Mouse (Mus musculus): Measurements from ENCODE around the gene Cfap65. TPM values are rescaled to one million over a fixed set of nuclear protein-coding genes. Genes with fewer than 3 reads are reported as not detected.

Cfap65 gene
- total RNA-seq, 4 experiments from 2014 or later = 3.3 to 4.6 (median 3.6) TPM

DNA sequence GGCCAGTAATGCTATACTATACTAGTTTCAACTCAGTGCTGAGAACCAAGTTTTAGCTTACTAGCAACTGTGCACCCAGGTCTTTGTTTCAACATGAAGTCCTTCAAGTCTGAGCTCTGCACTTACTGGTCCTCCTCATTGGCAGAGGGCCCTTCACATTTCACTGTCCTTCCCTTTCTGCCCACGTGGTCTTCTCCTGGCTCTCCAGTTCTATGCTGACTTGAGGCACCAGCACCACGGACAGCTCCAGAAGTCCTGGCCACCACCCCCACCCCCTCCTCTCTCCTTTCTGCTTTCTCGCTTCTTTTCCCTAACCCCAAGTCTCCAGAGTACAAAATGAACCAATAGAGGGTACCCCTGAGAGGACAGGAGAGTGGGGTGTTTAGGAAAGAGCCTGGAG lies 4.4 kb upstream of the Cfap65 start:
- DNase-seq (ENCODE audit: low spot score in 2 of 2) = no peak

DNA sequence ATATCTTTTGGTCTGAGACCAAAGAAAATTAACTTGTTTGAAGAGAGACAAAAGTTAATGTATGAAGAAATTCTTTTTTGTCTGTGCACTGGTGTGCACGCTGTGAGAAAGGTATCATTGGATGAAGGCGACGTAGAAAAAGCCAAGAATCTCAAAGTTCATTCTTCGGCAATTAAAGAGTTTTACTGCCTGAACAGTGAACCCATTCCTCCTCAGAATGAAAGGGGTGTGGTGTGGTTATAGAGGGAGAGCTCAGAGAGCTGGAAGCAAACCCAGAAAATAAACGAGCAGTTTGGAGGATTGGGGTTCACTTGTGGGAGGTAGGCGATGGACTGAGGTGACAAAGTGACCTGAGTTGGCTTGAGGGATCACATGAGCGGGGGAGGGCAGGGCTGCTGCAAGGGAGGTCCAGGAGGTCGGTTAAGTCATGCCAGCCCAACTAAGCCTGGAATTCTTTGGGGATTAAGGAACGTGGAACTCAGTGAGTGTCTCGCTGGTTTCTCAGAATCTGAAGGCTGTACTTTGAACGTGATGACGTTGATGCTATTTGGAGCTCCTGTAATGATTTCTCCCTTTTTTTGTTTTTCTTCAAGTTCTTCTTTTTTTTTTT lies 927 bp upstream of the Cfap65 start:
- no peak for DNase-seq (ENCODE audit: low spot score in 2 of 2)

DNA sequence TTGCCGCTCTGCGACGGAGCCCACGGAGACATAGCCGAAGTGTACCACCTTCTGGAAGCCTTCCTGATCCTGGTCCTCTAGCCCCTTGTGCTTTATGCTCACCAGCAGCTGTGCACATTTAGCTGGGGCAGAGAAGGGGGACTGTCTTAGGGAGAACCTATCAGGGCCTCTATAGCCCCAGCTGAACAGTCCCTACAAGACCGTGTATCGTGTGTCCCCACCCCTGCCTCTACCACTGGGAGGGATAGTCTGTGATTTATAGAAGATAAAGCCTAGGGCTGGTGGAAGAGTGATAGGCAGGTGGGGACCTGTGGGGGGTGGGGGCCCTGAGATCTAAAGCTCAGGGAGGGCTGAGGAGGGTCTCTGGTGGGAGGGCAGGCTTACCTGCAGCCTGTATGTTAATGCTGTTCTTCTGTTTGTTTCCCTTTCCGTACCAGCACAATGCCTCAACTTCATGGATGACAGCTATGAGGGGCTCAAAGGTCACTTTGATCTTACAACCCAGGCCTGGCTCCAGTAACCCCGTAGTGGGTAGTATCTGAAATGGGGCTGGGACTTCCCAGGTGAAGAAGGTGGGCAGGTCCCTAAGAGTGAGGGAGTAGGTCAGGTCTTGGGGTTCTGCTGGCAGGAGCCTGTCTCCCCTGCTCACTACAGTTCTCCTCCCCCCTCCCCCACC lies 7.6 kb downstream of the Cfap65 start:
- no peak for DNase-seq (ENCODE audit: low spot score in 2 of 2)

DNA sequence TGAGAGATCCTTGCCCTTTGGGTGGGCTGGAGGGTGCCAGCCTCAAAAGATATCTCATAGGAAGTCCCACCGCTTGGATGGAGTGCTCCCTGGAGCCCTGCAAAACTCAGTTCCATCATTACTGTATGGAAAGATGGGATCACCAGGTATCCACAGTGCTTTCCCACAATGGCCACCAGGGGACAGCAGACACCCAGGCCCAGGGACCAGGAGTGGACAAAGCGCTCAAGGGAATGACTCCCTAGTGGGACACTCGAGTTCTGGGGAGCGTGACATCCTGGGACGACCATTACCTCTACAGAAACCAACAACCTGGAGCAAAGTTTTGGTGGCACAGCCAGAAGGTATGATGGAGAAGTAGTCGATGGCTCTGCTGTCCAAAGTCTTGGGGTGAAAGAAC lies 8.7 kb downstream of the Cfap65 start:
- peak in 1 of 2 experiments; percentile 44 for DNase-seq (ENCODE audit: low spot score in 2 of 2)

DNA sequence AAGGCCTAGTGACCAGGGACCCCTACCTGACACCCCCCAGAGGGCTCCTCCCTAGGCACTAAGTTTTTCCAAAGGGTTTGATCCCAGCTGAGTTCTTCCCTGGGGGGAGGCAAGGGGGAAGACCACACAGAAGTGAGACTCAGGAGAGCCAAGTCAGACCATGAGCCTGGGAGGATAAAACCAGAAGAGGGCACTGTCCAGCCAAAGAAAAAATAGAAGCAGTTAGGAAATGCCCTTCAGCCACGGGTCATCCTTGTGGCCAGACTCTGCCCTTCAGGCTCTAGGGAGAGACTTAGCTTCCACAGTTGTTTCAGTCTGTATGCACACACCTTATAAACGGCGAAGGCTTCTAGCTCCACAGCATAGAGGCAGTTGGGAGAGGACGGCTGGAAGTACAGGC lies 10.9 kb downstream of the Cfap65 start:
- no peak for DNase-seq (ENCODE audit: low spot score in 2 of 2)

DNA sequence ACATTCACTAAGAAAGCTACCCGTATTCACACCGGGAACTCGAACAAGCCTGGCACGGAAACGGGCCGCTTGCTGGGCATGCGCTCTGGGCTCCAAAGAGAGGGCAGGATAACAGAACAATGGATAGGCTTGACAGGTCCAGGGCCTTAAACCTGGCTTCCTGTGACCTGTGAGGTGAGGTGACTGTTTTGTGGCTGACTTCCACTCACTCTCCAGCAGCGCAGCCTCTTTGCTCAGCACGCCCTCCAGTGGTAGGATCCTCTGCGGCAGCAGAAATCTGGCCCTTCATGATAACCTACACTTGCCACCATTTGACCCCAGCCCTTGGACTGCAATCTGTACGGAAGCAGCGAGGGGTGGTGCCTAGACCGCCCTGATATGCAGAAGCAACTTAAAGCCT lies 19.7 kb downstream of the Cfap65 start:
- DNase-seq (ENCODE audit: low spot score in 2 of 2) = no peak

DNA sequence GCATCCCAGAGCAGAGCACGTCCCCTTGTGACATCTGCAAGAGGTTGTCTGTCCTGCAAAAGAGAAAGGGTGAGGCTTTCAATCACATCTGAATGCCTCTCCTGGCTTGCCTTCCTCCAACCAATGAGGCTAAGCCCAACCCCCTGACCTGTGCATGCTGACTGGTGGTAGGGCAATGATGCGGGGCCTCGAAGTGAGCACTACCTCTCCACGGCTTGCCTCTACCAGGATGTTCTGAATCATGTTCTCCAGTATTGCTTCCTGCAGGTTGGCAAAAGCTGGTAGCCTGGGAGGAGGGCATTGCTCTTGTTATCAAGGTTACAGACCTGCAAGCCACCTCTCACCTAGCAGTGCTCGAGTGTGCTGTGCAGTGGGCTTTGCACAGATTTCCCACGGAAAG lies 33.2 kb downstream of the Cfap65 start:
- no peak for DNase-seq (ENCODE audit: low spot score in 2 of 2)

DNA sequence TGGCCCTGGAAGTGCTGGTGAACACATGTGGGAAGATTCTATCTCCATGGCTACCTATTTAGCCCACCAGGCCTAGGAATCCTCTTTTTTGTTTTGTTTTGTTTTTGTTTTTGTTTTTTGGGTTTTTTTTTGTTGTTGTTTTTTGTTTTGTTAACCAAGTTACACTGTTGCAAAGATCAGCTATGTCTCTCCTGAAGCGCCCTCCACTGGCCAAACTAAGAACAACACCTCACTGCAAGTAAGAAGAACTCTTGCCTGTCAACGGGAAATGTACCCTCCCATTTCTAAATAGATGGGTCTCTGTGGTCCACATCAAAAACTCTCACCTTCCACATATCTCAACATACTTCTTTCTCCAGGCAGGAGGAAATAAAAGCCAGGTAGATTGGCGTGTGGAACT lies 33.7 kb downstream of the Cfap65 start:
- peak in 1 of 2 experiments; percentile 66 for DNase-seq (ENCODE audit: low spot score in 2 of 2)

DNA sequence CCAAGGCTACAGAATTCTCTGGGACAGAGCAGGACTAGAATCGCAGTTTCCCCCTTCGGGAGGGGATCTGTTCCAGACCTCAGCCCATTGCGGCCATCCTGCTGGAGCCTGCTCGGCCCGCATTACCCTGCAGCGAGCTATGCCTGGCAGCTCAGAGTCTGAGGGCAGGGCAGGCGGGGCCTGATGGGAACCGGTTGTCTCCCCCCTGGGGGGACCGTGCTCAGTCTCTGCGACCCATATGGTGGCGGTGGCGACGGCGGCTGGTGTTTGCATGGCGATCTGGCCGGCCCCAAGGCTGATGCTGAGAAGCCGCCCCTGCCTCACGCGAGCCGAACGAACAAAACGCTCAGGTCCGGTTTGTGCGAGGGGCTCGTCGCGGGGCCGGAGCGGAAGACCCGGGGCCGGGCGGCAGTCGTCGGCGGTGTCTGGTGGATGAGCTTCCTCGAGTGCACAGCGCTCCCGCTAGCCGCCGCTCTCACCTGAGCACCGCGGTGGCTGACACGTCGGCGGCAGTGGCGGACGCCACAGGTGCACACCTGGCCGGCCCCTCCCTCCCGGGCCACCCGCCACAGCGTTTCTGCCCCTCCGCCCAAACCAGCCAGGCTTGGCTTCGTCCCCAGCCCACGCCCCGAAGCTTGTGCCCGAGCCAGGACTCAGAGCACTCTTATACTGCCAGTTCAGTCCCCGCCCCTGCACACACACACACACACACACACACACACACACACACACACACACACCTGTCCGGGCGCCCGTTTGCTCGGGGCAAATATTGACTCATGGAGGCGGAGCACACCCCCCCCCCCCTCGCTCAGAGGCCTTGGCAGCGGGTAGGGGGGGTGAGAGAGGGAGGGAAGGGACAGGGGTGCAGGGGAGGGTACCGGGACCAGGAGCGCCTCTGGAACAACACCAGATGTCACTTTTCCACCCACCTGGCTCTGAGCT lies 34.8 kb downstream of the Cfap65 start:
- no peak for DNase-seq (ENCODE audit: low spot score in 2 of 2)

DNA sequence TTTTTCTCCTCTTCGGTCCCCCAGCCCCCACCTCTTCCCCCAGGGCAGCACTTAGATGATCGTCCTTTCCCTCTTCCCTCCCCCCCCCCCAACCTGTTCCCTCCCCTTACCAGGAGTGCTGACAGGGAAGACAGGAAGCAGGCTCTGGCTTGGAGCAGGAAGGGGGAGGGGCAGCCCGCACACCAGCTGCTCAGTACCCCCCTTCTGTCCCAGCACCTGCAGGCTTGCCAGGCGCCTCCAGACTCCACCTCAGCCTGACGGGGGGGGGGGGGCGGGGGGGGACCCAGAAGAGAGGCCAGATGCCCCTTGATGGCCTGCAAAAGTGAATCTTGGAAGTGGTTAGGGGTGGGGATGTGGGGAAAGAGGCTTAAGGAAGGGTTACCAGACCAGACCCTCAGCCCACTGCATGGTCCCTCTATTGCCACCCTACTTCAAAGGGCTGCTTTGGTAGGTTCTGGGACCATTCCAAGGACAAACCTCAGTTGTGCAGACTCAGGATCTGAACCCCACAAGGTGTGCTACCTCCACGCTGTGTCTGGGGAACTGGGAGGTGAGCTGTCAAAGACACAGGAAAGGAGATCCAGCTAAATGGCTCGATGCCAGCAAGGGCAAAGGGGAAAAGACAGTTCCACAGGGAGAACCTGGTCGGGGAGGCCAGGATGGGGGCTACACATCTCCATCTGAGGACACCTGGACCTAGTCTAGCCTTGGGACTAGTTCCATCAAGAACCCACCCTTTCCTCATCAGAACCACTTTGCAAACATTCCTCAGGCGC lies 36.6 kb downstream of the Cfap65 start:
- DNase-seq (ENCODE audit: low spot score in 2 of 2) = no peak

DNA sequence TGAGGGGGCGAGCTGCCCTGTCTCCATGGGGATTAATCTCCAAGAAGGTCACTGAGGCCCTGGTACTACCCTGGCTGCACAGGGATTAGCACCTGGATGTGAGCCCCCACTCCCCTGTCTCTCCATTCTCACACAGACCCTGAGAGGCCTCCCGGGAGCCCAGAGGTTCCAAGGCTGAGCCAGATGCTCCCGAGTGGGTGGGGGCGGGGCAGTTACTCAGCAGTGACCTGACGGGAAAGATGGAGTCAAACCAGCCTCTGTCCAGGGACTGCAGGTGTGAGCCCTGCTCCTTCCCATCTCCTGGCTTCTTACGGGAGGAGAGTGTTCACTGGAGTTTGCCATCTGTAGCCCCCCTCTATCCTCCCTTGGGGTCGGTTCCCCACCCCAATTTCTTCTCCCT lies 37.4 kb downstream of the Cfap65 start:
- DNase-seq (ENCODE audit: low spot score in 2 of 2) = no peak

DNA sequence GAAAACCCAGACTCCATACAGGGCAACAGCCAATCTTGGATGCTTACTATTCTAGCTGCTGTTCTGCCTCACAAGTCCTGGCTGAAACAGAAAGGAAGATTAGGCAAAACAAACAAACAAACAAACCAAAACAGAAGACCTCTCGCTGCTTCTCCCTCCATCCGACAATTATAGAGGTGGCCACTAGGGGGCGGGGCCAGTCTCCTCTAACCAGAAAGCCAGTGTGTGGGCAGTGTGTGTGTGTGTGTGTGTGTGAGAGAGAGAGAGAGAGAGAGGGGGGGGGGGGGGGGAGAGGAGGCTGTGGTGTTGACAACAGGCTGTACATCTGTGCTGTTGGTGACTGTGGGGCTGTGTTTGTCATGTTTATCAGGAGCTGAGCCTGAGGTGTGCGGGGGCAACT lies 40.4 kb downstream of the Cfap65 start:
- DNase-seq (ENCODE audit: low spot score in 2 of 2) = peak in 1 of 2 experiments; percentile 60

DNA sequence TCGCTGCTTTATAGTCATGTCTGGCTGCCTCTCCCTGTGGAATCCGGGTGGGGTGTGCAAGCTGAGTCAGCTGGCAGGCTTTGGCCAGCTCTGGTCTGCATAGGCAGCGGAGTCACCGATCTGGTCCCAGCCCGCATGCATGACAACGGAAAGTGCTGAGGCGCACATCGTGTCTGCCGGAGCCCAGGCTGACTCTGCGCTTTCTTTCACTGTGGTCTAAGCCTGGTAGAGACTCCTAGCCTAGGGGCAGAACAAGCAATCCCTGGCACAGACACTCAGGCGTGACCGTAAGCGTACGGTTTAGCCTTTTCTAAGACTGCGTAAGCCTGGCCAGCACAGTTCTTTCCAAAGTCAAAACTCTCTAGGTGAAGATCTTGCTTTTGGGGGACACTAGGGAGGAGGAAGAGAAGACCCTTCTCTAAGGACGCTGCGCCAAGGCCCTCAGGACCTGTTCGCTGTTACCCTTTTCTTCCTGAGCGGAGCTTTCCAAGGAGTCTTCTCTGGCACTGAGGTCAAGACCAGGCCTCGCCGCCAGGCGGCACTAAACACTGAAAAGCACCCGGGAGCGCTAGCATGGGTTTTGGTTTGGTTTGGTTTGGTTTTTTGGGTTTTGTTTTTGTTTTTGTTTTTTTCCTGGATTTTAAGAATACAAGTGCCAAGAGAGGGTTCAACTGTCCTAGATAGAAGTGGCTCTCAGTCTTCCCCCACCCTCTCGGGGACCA lies 42.1 kb downstream of the Cfap65 start, which contains the start of gene Cryba2:
TSS of gene Cryba2 (minus strand) at position 10 of the 722 bp plus-strand sequence.
- DNase-seq (ENCODE audit: low spot score in 2 of 2) = no peak

DNA sequence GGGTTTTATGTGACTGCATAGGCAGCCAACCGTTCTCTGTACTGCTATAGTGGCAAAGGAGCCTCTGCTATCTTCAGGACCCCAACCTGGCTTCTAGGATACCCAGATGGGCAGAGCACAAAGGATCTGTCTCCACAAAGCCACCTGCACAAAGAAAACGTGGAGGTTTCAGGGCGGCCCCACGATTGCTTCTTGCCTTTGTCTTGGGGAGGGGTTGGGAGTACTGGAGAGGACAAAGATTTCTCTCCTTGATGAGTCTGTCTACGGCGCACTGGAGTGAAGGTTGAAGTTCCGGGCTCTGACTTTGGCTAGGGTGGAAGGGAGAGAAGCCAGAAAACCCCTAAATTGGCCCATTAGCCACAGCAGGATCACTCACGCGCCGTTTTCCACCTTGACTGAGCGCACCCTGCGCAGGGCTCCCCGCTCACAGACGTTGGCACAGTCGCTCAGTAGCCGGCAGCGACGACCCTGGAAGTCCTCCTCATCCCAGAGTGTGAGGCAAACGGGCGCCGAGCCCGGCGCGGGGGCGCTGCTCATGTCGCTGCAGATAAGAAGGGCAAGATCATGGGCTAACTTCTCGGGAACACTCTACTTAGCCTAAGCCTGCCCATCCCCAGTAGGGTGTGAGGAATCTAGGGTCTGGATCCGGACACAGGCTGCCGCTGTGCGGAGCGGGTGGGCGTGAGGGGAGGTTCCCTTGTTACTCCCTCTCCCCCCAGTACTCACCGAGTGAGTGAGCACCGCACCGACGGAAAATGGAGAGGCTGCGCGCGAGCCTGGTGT lies 42.9 kb downstream of the Cfap65 start:
- no peak for DNase-seq (ENCODE audit: low spot score in 2 of 2)

DNA sequence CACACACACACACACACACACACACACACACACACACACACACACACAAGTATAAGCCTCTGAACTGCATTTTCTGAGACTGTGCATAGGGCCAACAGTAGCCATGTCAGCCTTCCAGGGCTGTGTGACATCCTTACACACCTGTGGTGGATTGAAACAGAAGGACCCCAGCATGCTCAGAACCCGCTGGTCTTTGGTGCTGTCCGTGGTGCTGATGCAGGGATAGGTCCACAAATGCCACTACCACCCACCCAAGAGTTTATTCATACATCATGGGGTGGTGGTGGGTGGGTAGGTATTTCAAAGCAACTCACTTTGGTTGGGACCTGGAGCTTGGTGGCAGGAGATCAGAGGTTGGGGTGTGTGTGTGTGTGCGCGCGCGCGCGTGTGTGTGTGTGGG lies 43.9 kb downstream of the Cfap65 start:
- DNase-seq (ENCODE audit: low spot score in 2 of 2) = no peak

DNA sequence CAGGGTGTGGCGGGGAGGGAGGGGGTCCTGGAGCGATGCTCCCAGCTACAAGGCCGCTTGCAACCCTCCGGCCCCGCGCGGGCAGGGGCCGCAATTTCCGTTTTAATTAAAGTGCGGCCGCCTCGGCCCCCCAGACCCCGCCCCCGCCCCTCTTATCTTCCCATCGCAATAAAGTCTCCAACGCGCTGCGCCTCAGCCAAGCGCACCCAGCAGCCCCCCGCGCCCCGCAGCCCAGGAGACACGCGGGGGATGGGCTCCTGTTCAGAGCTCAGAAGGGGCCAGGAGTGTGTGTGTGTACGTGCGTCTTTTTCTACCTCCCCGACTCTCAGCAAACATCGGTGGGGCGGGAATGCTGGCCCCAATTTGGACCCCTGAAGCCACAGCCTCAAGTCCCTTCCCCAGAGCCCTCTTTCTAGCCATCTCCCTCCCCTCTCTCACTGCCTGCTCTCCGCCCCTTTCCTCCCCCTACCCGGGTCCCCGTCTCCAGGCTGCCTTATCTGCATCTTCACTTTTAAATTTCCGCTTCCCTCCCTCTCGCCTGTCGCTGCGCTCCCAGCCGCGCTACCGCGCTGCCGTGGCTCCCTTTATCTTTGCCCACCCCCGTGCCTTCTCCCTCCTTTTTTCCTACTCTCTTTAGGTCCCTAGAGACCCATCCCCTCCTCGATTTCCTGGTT lies 49.9 kb downstream of the Cfap65 start, which contains the start of gene Fev:
TSS of gene Fev (minus strand) at position 51 of the 674 bp plus-strand sequence.
- no peak for DNase-seq (ENCODE audit: low spot score in 2 of 2)

DNA sequence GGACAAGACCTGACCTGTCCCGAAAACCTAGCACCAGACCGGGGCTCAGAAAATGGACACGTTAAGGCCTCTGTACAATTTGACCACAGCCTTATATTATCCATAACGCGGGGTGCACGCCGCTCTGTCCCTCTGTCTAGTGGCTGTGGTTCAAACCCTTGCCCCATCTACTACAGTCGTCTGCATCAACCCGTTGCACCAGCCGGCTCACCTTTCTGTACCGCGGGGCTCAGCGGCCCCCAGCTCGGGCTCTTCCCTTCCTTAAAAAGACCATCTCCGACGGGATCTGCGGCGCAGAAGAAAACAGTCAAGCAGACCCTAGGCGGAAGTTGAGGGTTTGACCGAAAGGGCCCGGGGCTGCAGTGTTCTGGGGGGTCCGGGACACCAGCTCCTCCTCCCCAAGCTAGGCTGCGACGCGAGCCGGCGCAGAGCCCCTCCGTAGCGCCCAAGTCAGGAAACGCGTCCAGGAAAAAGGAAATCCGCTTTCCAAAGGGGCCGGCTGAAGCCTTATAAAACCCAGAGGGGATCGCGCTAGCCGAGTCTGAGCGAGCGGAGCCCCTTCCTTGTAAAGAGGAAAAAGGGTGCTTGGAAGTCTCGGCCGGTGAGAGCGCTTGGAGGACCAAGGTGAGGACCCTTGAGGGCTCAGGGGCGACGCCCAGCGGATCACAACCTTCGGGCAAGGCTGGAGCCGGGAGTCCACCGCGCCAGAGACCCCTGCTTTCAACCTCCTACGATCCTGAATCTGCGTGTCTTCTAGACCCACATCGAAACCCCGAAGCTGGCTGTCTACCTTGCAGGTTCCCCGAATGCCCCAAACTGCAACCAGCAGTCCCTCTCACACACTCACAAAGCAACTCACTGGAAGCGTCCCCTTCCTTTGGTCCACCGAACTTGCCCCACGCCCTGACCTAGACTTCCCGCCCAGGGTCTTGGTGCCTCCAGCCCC lies 50.9 kb downstream of the Cfap65 start:
- no peak for DNase-seq (ENCODE audit: low spot score in 2 of 2)

DNA sequence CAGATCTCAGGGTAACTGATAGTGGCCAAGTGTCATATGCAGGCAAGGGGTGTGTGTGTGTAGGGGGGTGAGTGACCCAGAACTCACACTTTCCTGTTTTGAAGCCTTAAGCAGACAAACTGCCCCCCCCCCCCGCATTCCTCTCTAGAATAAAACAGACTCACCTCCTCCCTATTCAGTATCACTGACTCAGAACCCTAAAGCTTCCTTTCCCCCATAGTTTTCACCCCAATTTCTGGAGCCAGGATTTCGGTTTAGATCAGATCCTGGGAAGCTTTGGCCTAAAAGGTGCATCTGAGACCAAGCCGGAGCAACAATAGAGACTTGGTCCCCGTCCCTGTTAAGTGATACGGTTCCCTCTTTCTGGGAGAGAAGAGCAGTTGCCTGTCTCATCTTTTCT lies 52.0 kb downstream of the Cfap65 start:
- DNase-seq (ENCODE audit: low spot score in 2 of 2) = no peak
